Comparison of ENCODE assay signal across 8 mouse cellular contexts in genomic region chr3:93015460-93016104, GRCm38 (mm10). TPM values are rescaled to one million over a fixed set of nuclear protein-coding genes. Genes with fewer than 3 reads are reported as not detected.
A peak's percentile ranks its signal among the peaks of the same experiment; 100 is the strongest.
DNase-seq lines count a peak whose midpoint lies in the region; ATAC-seq and TF ChIP-seq lines count a peak whose summit lies in the region.
"Had no signal": no experiment of that assay in that cellular context is flagged by ENCODE, and none has a peak within 500 bp of the region (broad histone marks: within the 10 kb centered on the region; RNA-seq: fewer than 3 reads in every experiment).

Gene Crct1 (minus strand): TSS chr3:93015687.

- peak within 1 kb of the TSS; percentile 43 for H3K4me3 ChIP-seq in lung, embryonic 14.5 days (ENCODE audit: low read depth, low read length)
- H3K4me3 ChIP-seq in forebrain, embryonic 13.5 days = peak within 1 kb of the TSS; percentile 49
- H3K4me3 ChIP-seq in liver, embryonic 12.5 days = peak within 1 kb of the TSS; percentile 30
- peak within 1 kb of the TSS; percentile 40 for H3K4me3 ChIP-seq in stomach, embryonic 14.5 days (ENCODE audit: low read depth, low read length)

- DNase-seq in lung, embryonic 14.5 days = no peak
- DNase-seq in lung, postnatal 4 days = no peak
- DNase-seq in left cerebral cortex, postnatal 4 days = no peak
- DNase-seq: gastrocnemius, postnatal 25 days had no signal

- 20% methylated on average over 4 of the region's 4 CpGs for WGBS in lung, embryonic 14.5 days
- 53% methylated on average over 4 of the region's 4 CpGs for WGBS in forebrain, embryonic 13.5 days
- WGBS in liver, embryonic 12.5 days (ENCODE audit: insufficient replicate concordance) = 30% methylated on average over 4 of the region's 4 CpGs
- WGBS in stomach, embryonic 14.5 days = 21% methylated on average over 4 of the region's 4 CpGs

- intact Hi-C loops in left cerebral cortex, postnatal 4 days (cut with DNase I) = no loop called here

- peak within 1 kb of the TSS; percentile 53 for H3K9ac ChIP-seq in lung, embryonic 14.5 days
- H3K9ac ChIP-seq in forebrain, embryonic 13.5 days = peak within 1 kb of the TSS; percentile 67
- no peak within 1 kb of the TSS; the same call in 1 of the 2 replicates for H3K9ac ChIP-seq in liver, embryonic 12.5 days
- peak within 1 kb of the TSS; percentile 38 for H3K9ac ChIP-seq in stomach, embryonic 14.5 days (replicated peaks; ENCODE audit: low read depth, low read length)

- peak within 1 kb of the TSS; percentile 75 for H3K4me2 ChIP-seq in lung, embryonic 14.5 days
- H3K4me2 ChIP-seq in forebrain, embryonic 13.5 days = peak within 1 kb of the TSS; percentile 82
- H3K4me2 ChIP-seq in liver, embryonic 12.5 days = peak within 1 kb of the TSS; percentile 57
- peak within 1 kb of the TSS; percentile 85 for H3K4me2 ChIP-seq in stomach, embryonic 14.5 days (replicated peaks; ENCODE audit: low read depth, low read length)

- no peaks in the 10 kb centered on the region for H3K9me3 ChIP-seq in lung, embryonic 14.5 days (ENCODE audit: low read depth, low read length)
- H3K9me3 ChIP-seq in forebrain, embryonic 13.5 days (replicated peaks) = no peaks in the 10 kb centered on the region
- H3K9me3 ChIP-seq in liver, embryonic 12.5 days (replicated peaks) = no peaks in the 10 kb centered on the region
- no peaks in the 10 kb centered on the region for H3K9me3 ChIP-seq in stomach, embryonic 14.5 days (ENCODE audit: control insufficient read depth, low read depth, low read length)

- ATAC-seq in lung, embryonic 14.5 days (ENCODE audit: insufficient read depth) = 0 out of 2 replicates have a peak, but pooled peaks have one; percentile 53
- ATAC-seq in forebrain, embryonic 13.5 days = no peak
- no peak for ATAC-seq in liver, embryonic 12.5 days
- ATAC-seq in stomach, embryonic 14.5 days (ENCODE audit: insufficient number of reproducible peaks, insufficient read depth, low FRiP score, low read depth) = no peak
- ATAC-seq in granulocyte monocyte progenitor cell, adult 5-6 weeks (replicated peaks; ENCODE audit: poor library complexity, severe bottlenecking) = no peak

- H3K36me3 ChIP-seq in lung, embryonic 14.5 days (ENCODE audit: insufficient read depth) = no peaks in the 10 kb centered on the region
- no peaks in the 10 kb centered on the region for H3K36me3 ChIP-seq in forebrain, embryonic 13.5 days (ENCODE audit: poor library complexity, severe bottlenecking)
- no peaks in the 10 kb centered on the region for H3K36me3 ChIP-seq in liver, embryonic 12.5 days
- no peaks in the 10 kb centered on the region for H3K36me3 ChIP-seq in stomach, embryonic 14.5 days (ENCODE audit: control insufficient read depth, insufficient read depth, low read length)

- H3K4me1 ChIP-seq in lung, embryonic 14.5 days (ENCODE audit: insufficient read depth) = no peaks in the 10 kb centered on the region; the same call in 1 of the 2 replicates
- peaks cover 3% of the 10 kb centered on the region; the same call in 1 of the 2 replicates for H3K4me1 ChIP-seq in forebrain, embryonic 13.5 days
- H3K4me1 ChIP-seq in liver, embryonic 12.5 days = no peaks in the 10 kb centered on the region
- H3K4me1 ChIP-seq in stomach, embryonic 14.5 days (ENCODE audit: control insufficient read depth, insufficient read depth, low read length) = no peaks in the 10 kb centered on the region

- peak within 1 kb of the TSS; percentile 25 for H3K27ac ChIP-seq in lung, embryonic 14.5 days (ENCODE audit: low read depth)
- H3K27ac ChIP-seq in forebrain, embryonic 13.5 days = no peak within 1 kb of the TSS; the same call in 1 of the 2 replicates
- H3K27ac ChIP-seq in liver, embryonic 12.5 days = no peak within 1 kb of the TSS
- H3K27ac ChIP-seq in stomach, embryonic 14.5 days (ENCODE audit: low read length) = no peak within 1 kb of the TSS

- no peak for TF ChIP-seq CTCF in lung, embryonic 14.5 days (IDR thresholded peaks at IDR 0.05; ENCODE audit: low read depth)

- H3K27me3 ChIP-seq in lung, embryonic 14.5 days (ENCODE audit: insufficient read depth, low read length) = no peaks in the 10 kb centered on the region
- no peaks in the 10 kb centered on the region for H3K27me3 ChIP-seq in forebrain, embryonic 13.5 days
- peaks cover 23% of the 10 kb centered on the region for H3K27me3 ChIP-seq in liver, embryonic 12.5 days (replicated peaks)
- no peaks in the 10 kb centered on the region for H3K27me3 ChIP-seq in stomach, embryonic 14.5 days (ENCODE audit: control insufficient read depth, insufficient read depth, low read length)

RNA-seq across cellular contexts. Expression of gene Crct1, which starts in this region (rescaled TPM):
- polyA plus RNA-seq in lung, embryonic 14.5 days (2014; fragmentation: Nextera tagmentation; extraction: Ambion mirVana) = not detected in 2 replicates
- not detected in 2 replicates for polyA plus RNA-seq in forebrain, embryonic 13.5 days (2015; fragmentation: Nextera tagmentation; extraction: Ambion mirVana)
- polyA plus RNA-seq in liver, embryonic 12.5 days (2016; fragmentation: Nextera tagmentation; extraction: Ambion mirVana) = not detected in 2 replicates
- 0.38 and 0.85 TPM in 2 replicates for polyA plus RNA-seq in stomach, embryonic 14.5 days (2014; fragmentation: Nextera tagmentation; extraction: Ambion mirVana)
- total RNA-seq in granulocyte monocyte progenitor cell, adult 5-6 weeks (2014; fragmentation: Nextera tagmentation) = not detected in 2 replicates
- total RNA-seq in granulocyte monocyte progenitor cell, adult 5-6 weeks (2017) = not detected in 2 replicates
- total RNA-seq in left cerebral cortex, postnatal 4 days (2021) = not detected
- total RNA-seq: gastrocnemius, postnatal 25 days had no signal

Comparison
In these comparisons a context has a peak if more than half of its experiments do, and no peak if none do; other contexts are left out.
1. Peak in ATAC-seq, H3K4me3 ChIP-seq, H3K27ac ChIP-seq, H3K9ac ChIP-seq and H3K4me2 ChIP-seq in lung, embryonic 14.5 days; RNA of the gene not detected or under 1 TPM.